Mouse (Mus musculus) heart, postnatal 10 days (tissue): ENCODE results near the gene Phf23. TPM values are rescaled to one million over a fixed set of nuclear protein-coding genes. Genes with fewer than 3 reads are reported as not detected.
"Not testable (repeated sequence)": the region's sequence is repeated elsewhere in the genome, so short reads cannot be mapped to it uniquely, and the experiment has no call there.

Source experiments
- DNase-seq, 2 experiments: peaks; one replicate each; pipeline ENCODE4 v3.0.0; 2021
- intact Hi-C: fragments of 180-260 bp; cut with DNase I; formaldehyde crosslinking; loops from one replicate; pipeline ENCODE4 v1.15.1; 2025
- total RNA-seq, 2 experiments: library from RNA; stranded (reverse); gene quantifications; 2 replicates each; pipeline ENCODE4 v1.2.3; 2021

Gene Phf23
- total RNA-seq, 2 experiments from 2014 or later, result 23.1 to 27.7 TPM

GRCm38 (mm10) chr11:69996161-69997061 lies 834 bp downstream of the Phf23 start:
- peak; percentile 57 to 70 for DNase-seq
- intact Hi-C loops, result loop anchor here (2.0 kb wide), 1 partner anchor 16 kb away; the partner anchor contains the start of gene Ctdnep1

- DNase-seq, result peak; percentile 92 to 93
- intact Hi-C loops, result loop anchor here (2.0 kb wide), 1 partner anchor 16 kb away; the partner anchor contains the start of gene Ctdnep1
These were observed 1.5 kb downstream of the Phf23 start for GRCm38 (mm10) chr11:69997070-69997509.

GRCm38 (mm10) chr11:69998567-69999491 lies 3.3 kb downstream of the Phf23 start:
- intact Hi-C loops, result no loop called here
- DNase-seq, result no peak

- no peak for DNase-seq
- intact Hi-C loops, result no loop called here
These were observed 4.1 kb downstream of the Phf23 start for GRCm38 (mm10) chr11:69999666-70000065.

- peak; percentile 90 to 93 for DNase-seq
- intact Hi-C loops, result no loop called here
These were observed 4.9 kb downstream of the Phf23 start, which contains the start of gene Dvl2 for GRCm38 (mm10) chr11:70000396-70000898. Dvl2 (plus strand) TSS chr11:70000595.

GRCm38 (mm10) chr11:70001159-70001558 lies 5.6 kb downstream of the Phf23 start:
- no peak for DNase-seq
- intact Hi-C loops, result no loop called here

GRCm38 (mm10) chr11:70001865-70002264 lies 6.3 kb downstream of the Phf23 start:
- peak; percentile 53 to 69 for DNase-seq
- intact Hi-C loops, result no loop called here

GRCm38 (mm10) chr11:70002471-70002870 lies 6.9 kb downstream of the Phf23 start:
- intact Hi-C loops, result no loop called here
- DNase-seq, result no peak

- no peak for DNase-seq
- intact Hi-C loops, result loop anchor here (2.0 kb wide), 1 partner anchor 71 kb away; the partner anchor contains the start of gene Ybx2
These were observed 9.9 kb downstream of the Phf23 start for GRCm38 (mm10) chr11:70005521-70005920.

- DNase-seq, result no peak
- intact Hi-C loops, result no loop called here
These were observed 14.5 kb downstream of the Phf23 start for GRCm38 (mm10) chr11:70010033-70010432.

GRCm38 (mm10) chr11:70010548-70010947 lies 15.0 kb downstream of the Phf23 start:
- intact Hi-C loops, result no loop called here
- DNase-seq, result no peak

- intact Hi-C loops, result no loop called here
- DNase-seq, result no peak
These were observed 15.4 kb downstream of the Phf23 start for GRCm38 (mm10) chr11:70010961-70011360.

GRCm38 (mm10) chr11:70012931-70013330 lies 17.4 kb downstream of the Phf23 start:
- no peak for DNase-seq
- intact Hi-C loops, result no loop called here

- intact Hi-C loops, result no loop called here
- DNase-seq, result no peak
These were observed 17.8 kb downstream of the Phf23 start for GRCm38 (mm10) chr11:70013408-70013807.

GRCm38 (mm10) chr11:70014051-70014450 lies 18.5 kb downstream of the Phf23 start:
- DNase-seq, result no peak
- intact Hi-C loops, result no loop called here

- intact Hi-C loops, result no loop called here
- peak; percentile 91 to 93 for DNase-seq
These were observed 19.4 kb downstream of the Phf23 start, which contains the start of gene Acadvl for GRCm38 (mm10) chr11:70014880-70015558. Acadvl (minus strand) TSS chr11:70015411.

GRCm38 (mm10) chr11:70015677-70016076 lies 20.1 kb downstream of the Phf23 start:
- intact Hi-C loops, result no loop called here
- no peak for DNase-seq

- DNase-seq, intact Hi-C loops: not testable (repeated sequence)
These were observed 20.6 kb downstream of the Phf23 start for GRCm38 (mm10) chr11:70016177-70016576.

GRCm38 (mm10) chr11:70016669-70017068 lies 21.1 kb downstream of the Phf23 start, which contains the start of gene Dlg4:
Dlg4 (plus strand) TSS chr11:70016942.
- intact Hi-C loops, result no loop called here
- DNase-seq, result no peak

- no peak for DNase-seq
- intact Hi-C loops, result no loop called here
These were observed 21.7 kb downstream of the Phf23 start for GRCm38 (mm10) chr11:70017199-70017767.
